Mouse (Mus musculus): ENCODE data around the gene Lrfn5. TPM values are rescaled to one million over a fixed set of nuclear protein-coding genes. Genes with fewer than 3 reads are reported as not detected.

Lrfn5 gene
- polyA plus RNA-seq, 1 experiment from 2014 or later: 5.7 TPM

DNA sequence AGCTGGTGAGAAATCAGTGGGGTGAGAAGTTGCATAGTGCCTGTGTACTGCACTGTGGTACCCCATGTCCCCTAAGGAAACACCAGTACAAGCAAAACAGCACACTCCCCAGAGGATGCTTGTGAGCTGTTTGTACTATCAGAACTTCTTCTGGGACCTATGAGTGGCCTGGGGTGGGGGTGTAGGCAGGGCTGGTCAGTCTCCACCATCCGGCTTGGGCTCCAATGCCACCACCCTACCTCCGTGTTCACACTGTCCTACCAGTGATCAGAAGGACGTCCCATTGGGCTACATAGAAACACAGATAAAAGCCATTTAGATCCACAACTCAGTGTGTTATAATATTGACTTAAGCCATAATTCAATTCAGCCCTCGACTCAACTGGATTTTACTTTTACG, 131.4 kb downstream of the Lrfn5 start:
- 82% methylated on average over 5 of the region's 5 CpGs for WGBS
- Histone ChIP-seq H3K4me1 (no peaks in the 10 kb centered on the region), H3K27ac (no peak overlapping the region), H3K4me3 (no peak overlapping the region), H3K27me3 (no peaks in the 10 kb centered on the region), H3K9me3 (no peaks in the 10 kb centered on the region), H3K36me3 (no peaks in the 10 kb centered on the region), H3K4me2 (replicated peaks) (no peak overlapping the region), H3K9ac (no peak overlapping the region)
- no peak for ATAC-seq (ENCODE audit: insufficient number of reproducible peaks, insufficient read depth, low FRiP score, low TSS enrichment)

DNA sequence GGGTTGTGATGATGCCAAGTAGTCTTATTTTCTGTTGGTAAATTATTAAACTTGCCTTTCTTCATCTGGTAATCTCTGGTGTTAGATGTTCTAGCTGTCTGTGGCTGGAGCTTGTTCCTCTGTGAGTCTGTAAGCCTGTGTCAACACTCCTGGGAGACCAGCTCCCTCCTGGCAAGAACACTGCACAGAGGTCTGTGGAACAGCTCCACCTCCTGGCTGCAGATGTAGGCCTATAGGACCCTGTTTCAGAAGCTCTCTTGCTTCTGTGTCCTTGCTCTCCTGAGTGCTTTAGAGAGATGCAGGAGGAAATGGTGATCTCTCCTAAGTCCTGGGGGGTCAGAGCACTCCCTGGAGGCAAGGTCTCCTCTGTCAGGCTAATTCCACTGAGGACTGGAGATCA, 200.2 kb downstream of the Lrfn5 start:
- Histone ChIP-seq H3K4me3 (no peak overlapping the region), H3K36me3 (no peaks in the 10 kb centered on the region), H3K27ac (no peak overlapping the region), H3K9me3 (no peaks in the 10 kb centered on the region), H3K9ac (no peak overlapping the region), H3K4me2 (replicated peaks) (no peak overlapping the region), H3K4me1 (no peaks in the 10 kb centered on the region), H3K27me3 (no peaks in the 10 kb centered on the region)
- no peak for ATAC-seq (ENCODE audit: insufficient number of reproducible peaks, insufficient read depth, low FRiP score, low TSS enrichment)

DNA sequence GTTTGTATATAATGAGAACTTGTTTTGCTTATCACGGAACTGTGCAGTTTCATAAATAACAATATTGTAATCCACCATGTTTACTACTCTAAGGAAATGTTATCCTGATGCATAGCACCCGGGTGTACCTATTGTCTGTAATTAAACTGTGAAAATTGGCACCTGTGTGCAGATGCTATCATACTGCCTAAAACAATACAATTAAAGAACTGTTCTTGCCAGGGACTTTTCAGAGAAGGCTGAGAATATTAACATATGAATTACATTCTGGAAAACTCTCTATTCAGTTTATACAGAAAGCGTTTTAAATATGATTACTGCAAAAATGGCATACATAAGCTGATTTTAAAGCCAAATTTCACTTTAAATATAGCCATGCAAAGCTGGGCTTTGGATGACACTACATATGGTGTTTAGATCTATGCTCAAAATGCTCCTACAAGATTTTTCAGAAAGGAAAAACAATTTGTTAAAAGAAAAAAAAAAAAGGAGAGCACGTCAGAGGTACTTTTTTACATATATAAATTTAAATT, 284.2 kb downstream of the Lrfn5 start:
- no peaks in the 10 kb centered on the region for H3K4me1 ChIP-seq
- 82% methylated on average over 4 of the region's 4 CpGs for WGBS
- H3K27me3 ChIP-seq: no peaks in the 10 kb centered on the region
- no peak overlapping the region for H3K4me2 ChIP-seq (replicated peaks)
- no peaks in the 10 kb centered on the region for H3K36me3 ChIP-seq
- no peaks in the 10 kb centered on the region for H3K9me3 ChIP-seq
- no peak for ATAC-seq (ENCODE audit: insufficient number of reproducible peaks, insufficient read depth, low FRiP score, low TSS enrichment)
- no peak overlapping the region for H3K4me3 ChIP-seq
- H3K27ac ChIP-seq: no peak overlapping the region
- H3K9ac ChIP-seq: no peak overlapping the region

DNA sequence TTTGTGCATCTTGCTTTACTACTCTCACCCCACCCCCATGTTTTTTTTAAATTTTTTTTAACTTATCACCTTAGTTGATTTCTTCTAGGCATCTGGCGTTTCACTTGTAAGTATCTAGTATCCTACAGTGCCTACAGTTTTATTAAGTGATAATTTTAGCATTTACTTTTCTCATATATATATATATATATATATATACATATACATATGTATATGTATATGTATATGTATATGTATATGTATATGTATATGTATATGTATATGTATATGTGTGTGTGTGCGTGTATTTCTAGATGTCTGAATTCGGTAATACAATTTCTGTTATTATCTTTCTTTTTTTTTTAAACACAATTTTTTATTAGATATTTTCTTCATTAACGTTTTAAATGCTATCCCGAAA, 300.7 kb downstream of the Lrfn5 start:
- Histone ChIP-seq H3K9ac (no peak overlapping the region), H3K27me3 (no peaks in the 10 kb centered on the region), H3K4me1 (no peaks in the 10 kb centered on the region), H3K9me3 (no peaks in the 10 kb centered on the region), H3K36me3 (no peaks in the 10 kb centered on the region), H3K27ac (no peak overlapping the region), H3K4me3 (no peak overlapping the region), H3K4me2 (replicated peaks) (no peak overlapping the region)
- no peak for ATAC-seq (ENCODE audit: insufficient number of reproducible peaks, insufficient read depth, low FRiP score, low TSS enrichment)
- 91% methylated on average over 5 of the region's 5 CpGs for WGBS

DNA sequence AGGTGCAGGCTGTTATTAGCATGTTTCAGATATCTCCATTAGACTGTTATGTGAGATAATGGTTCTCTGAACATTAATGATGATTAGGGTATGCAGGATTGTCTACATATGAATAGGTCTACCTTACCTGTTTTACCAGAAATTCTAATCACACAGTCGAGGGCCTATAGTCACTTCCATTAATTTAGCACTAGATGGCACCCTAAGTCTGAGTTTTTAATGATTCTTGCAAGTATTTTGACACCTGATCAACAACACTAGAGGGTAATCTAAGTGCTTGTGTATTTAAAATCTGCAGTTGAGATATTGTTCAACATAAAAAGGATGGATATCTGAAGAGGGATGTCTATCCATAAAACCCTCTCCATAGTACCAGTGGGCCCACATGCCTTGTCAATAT, 303.4 kb downstream of the Lrfn5 start:
- H3K4me2 ChIP-seq (replicated peaks): no peak overlapping the region
- H3K9me3 ChIP-seq: no peaks in the 10 kb centered on the region
- WGBS: 5% methylated on average over 1 of the region's 1 CpGs
- H3K27ac ChIP-seq: no peak overlapping the region
- H3K4me1 ChIP-seq: no peaks in the 10 kb centered on the region
- no peaks in the 10 kb centered on the region for H3K36me3 ChIP-seq
- no peaks in the 10 kb centered on the region for H3K27me3 ChIP-seq
- ATAC-seq (ENCODE audit: insufficient number of reproducible peaks, insufficient read depth, low FRiP score, low TSS enrichment): no peak
- no peak overlapping the region for H3K9ac ChIP-seq
- H3K4me3 ChIP-seq: no peak overlapping the region

DNA sequence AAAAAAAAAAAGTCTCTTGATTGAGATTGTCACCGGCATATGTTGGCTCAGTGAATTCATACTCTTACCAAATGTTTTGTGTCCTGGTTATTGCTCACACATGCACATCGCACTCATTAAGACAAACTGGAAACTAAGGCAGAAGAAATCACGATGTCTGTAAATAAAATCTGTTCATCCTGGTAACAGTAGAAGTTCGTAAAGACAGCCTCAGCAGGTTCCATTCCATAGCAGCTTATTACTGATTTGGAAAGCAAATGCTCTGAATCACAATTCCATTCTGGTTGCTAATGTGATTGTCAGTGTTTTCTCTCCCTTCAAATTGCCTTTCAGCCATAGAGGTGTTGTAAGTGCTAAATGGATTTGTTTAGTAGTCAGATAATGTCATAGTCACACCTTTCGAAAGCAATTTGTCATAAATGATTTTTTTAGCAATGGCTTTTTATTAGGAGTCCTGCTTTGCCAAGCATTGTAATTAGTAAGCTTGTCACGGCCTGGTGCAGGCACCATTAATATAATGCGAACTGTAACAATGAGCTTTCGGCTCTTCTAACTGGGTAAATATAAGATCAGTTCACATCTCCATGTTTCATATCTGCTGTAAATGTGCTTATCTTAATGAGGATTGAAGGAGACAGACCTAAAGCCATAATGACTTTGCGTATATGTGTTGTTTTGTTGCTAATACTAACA, 319.8 kb downstream of the Lrfn5 start:
- ATAC-seq (ENCODE audit: insufficient number of reproducible peaks, insufficient read depth, low FRiP score, low TSS enrichment): no peak
- H3K4me2 ChIP-seq (replicated peaks): no peak overlapping the region
- no peaks in the 10 kb centered on the region for H3K9me3 ChIP-seq
- H3K9ac ChIP-seq: no peak overlapping the region
- no peaks in the 10 kb centered on the region for H3K36me3 ChIP-seq
- H3K27me3 ChIP-seq: no peaks in the 10 kb centered on the region
- no peaks in the 10 kb centered on the region for H3K4me1 ChIP-seq
- no peak overlapping the region for H3K4me3 ChIP-seq
- H3K27ac ChIP-seq: no peak overlapping the region
- 92% methylated on average over 9 of the region's 9 CpGs for WGBS

DNA sequence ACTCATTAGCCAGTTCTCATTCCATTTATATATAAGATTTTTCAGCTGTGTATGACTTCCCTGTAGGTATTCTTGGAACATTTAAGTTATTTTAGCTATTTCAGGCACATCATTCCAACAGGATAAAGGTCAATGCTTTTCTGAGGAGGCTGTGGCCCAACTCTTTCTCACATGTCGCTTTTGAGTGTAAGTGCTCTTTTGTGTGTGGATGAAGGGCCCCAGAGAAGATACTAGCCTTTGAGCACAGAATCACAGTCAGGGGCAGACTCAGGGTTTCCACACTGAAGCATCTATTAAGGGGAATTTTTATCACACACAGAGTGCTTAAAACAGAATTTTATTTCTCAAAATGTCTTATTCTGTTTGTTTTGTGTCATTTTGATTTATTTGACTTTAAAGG, 331.2 kb downstream of the Lrfn5 start:
- Histone ChIP-seq H3K9me3 (no peaks in the 10 kb centered on the region), H3K4me3 (no peak overlapping the region), H3K9ac (no peak overlapping the region), H3K4me1 (no peaks in the 10 kb centered on the region), H3K4me2 (replicated peaks) (no peak overlapping the region), H3K27me3 (no peaks in the 10 kb centered on the region), H3K36me3 (no peaks in the 10 kb centered on the region), H3K27ac (no peak overlapping the region)
- no peak for ATAC-seq (ENCODE audit: insufficient number of reproducible peaks, insufficient read depth, low FRiP score, low TSS enrichment)
- 65% methylated on average over 1 of the region's 1 CpGs for WGBS

Measured in embryonic facial prominence, embryonic 12.5 days (tissue).